Mouse (Mus musculus) layer of hippocampus, adult 2 months (tissue): ENCODE data around the gene Rita1. TPM values are rescaled to one million over a fixed set of nuclear protein-coding genes. Genes with fewer than 3 reads are reported as not detected.
A peak's percentile ranks its signal among the peaks of the same experiment; 100 is the strongest.

ENCODE experiments used
- DNase-seq, 2 experiments: peaks; one replicate each; pipeline ENCODE4 v3.0.0; 2022; ENCODE audit warnings: low spot score in 2 of 2
- H3K27ac ChIP-seq: fragments of 200-600 bp; 2 replicates; pipeline ENCODE4 v1.8.1; 2022
- H3K4me3 ChIP-seq: fragments of 200-600 bp; 2 replicates; pipeline ENCODE4 v1.8.1; 2022; ENCODE audit warnings: mild to moderate bottlenecking
- CTCF ChIP-seq: fragments of 200-600 bp; conservative IDR thresholded peaks from 2 replicates; pipeline ENCODE4 v1.8.1; 2022; ENCODE audit warnings: antibody characterized with exemption, mild to moderate bottlenecking, moderate library complexity
- total RNA-seq, 2 experiments: library from RNA; stranded (reverse); gene quantifications; 2 replicates each; pipeline ENCODE4 v1.2.3; 2021

Rita1 gene
- total RNA-seq, 2 experiments from 2014 or later: 23.7 to 28.0 TPM

DNA sequence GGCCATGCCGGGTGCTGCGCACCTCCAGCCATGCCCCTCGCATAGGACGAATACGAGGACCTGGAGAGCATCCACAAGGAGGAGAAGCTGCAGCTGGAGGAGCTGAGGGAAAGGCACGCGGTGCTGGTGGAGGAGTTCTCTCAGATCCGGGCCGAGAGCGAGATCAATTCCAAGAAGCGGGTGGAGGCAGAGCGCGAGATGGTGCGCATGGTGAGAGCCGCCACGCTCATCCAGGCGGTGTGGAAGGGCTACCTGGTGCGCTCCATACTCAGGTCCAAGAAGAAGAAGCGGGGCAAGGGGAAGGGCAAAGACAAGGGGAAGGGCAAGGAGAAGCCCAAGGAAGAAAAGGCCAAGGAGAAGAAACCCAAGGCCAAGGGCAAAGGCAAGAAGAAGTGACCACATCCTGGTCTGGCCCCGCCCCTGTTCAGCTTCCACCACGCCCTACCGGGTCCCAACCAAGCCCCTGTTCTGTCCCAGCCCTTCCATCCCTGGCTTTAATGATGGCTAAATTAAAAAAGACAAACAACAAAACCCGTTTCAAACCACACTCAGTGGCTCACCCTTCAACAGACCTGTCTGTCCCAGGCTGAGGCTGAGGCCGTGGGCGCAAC, 5.7 kb downstream of the Rita1 start:
- H3K27ac ChIP-seq: no peak overlapping the region
- DNase-seq: no peak
- TF ChIP-seq CTCF: no peak
- no peak overlapping the region for H3K4me3 ChIP-seq

DNA sequence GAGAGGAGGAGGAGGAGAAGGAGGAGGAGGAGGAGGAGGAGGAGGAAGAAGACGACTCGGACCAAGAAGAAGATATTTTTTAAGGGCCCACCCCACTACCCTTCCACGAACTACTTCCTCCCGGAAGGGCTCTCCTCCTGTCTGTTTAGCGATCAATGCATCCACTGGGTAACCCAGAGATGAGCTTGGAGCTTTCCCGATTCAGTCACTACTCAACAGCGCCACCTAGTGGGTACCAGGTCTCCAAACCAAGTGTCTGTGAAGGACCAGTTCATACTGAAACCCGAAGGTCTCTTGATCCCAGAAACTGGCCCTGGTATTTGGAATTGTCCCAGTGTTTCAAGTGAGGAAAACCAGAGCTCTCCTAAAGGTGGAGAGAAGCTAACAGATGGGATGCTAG, 6.7 kb downstream of the Rita1 start:
- no peak overlapping the region for H3K27ac ChIP-seq
- DNase-seq: peak; percentile 90 to 96
- TF ChIP-seq CTCF: peak; percentile 94
- no peak overlapping the region for H3K4me3 ChIP-seq

DNA sequence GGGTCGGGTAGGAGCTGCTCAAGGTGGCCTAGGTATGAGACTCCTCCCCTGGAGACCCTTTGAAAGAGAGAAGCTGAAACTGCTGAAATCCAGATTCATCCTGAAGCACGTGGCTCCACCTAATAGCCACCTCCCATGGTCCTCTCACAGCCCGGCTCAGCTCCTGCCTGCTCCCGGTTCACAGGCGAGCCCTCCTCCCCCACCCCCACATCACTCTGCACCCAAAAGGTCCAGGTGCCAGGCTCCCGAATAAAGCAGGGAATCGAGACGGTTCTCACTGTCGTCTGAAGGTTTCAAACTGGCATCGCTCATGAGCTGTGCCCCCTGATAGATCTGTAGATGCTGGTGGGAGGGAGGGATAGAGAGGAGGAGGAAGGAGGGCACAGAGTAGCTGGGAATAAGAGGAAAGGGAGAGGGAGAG, 7.1 kb downstream of the Rita1 start:
- H3K27ac ChIP-seq: peak overlapping the region; percentile 72
- TF ChIP-seq CTCF: no peak
- peak overlapping the region; percentile 51 for H3K4me3 ChIP-seq
- no peak for DNase-seq

- H3K27ac ChIP-seq: no peak overlapping the region
- peak overlapping the region; percentile 51 for H3K4me3 ChIP-seq
- peak; percentile 75 to 88 for DNase-seq
- TF ChIP-seq CTCF: peak; percentile 75
These were observed 7.5 kb downstream of the Rita1 start for GRCm38 (mm10) chr5:120604839-120605238.

DNA sequence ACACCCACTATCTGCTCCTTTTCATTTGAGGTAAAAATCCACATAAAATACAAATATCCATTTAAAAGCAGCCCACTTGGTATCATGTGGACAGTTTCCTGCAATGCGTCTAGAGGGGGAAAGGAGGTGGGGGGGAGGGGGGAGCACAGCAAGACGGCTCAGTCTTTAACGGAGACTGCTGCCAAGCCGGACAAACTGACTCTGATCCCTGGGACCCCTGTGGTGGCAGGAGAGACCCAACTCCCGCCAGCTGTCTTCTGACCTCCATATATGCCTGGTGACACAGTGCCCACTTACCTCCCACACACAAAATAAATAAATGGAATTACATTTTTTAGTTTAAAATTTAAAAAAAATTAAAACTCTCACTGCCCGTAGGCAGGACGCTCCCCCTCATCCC, 8.9 kb downstream of the Rita1 start:
- no peak for DNase-seq
- Histone ChIP-seq H3K4me3 (no peak overlapping the region), H3K27ac (no peak overlapping the region)
- no peak for TF ChIP-seq CTCF

DNA sequence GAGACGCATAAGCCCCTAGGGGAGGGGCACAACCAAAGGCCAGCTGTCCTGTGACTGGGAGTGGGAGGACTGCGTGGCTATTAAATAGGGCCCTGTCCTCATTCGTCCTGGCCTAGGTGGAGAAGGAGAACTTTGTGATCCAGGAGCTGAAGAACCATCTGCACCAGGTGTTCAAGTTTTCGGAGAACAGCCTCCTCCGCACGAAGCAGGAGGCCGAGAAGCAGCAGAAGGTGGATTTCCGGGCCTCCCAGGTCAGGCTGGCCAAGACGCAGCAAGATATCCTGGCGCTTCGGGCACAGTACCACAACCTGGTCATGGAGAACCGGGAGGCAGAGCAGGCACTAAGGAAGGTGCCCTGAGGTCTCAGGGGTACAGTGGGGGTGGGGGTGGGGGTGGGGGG, 10.2 kb downstream of the Rita1 start:
- no peak overlapping the region for H3K27ac ChIP-seq
- TF ChIP-seq CTCF: no peak
- H3K4me3 ChIP-seq: no peak overlapping the region
- DNase-seq: no peak

GRCm38 (mm10) chr5:120600946-120601668, 11.3 kb downstream of the Rita1 start:
- TF ChIP-seq CTCF: peak; percentile 72
- H3K27ac ChIP-seq: no peak overlapping the region
- no peak overlapping the region for H3K4me3 ChIP-seq
- no peak for DNase-seq

GRCm38 (mm10) chr5:120599625-120600024, 12.8 kb downstream of the Rita1 start:
- DNase-seq: no peak
- Histone ChIP-seq H3K4me3 (no peak overlapping the region), H3K27ac (no peak overlapping the region)
- TF ChIP-seq CTCF: no peak

DNA sequence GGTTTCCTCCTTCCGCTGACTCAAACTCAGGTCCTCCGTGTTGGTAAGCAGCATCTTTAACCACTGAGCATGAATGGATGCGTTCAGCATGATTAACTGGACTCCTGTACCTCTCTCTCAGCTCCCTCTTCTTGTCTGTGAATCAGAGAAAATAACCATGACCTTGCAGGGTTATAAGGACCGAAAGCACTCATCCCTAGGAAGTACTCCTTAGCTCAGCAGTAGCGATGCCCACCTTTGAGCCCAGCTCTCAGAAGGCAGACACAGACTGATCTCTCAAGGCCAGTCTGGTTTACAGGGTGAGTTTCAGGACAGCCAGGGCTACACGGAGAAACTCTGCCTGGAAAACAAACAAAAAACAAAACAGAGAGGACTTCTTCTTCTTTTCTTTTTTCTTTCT, 17.9 kb downstream of the Rita1 start:
- no peak for TF ChIP-seq CTCF
- DNase-seq: no peak
- Histone ChIP-seq H3K27ac (no peak overlapping the region), H3K4me3 (no peak overlapping the region)

DNA sequence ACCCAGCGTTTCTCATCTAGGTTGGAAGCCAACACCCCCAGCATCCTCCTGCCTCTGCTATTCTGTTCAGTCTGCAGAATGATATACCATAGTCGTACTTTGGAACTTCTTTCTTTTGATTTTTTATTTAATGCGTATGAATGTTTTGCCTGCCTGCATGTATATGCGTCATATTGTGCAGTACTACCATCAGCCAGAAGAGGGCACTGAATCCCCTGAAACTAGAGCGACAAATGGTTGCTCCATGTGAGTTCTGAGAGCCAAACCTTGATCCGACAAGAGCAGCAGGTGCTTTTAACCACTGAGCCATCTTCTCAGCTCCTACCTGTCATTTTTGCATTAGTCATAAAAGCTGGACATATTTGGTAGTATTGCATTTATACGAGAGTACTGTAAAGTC, 20.2 kb downstream of the Rita1 start:
- no peak for DNase-seq
- H3K4me3 ChIP-seq: no peak overlapping the region
- peak; percentile 68 for TF ChIP-seq CTCF
- H3K27ac ChIP-seq: no peak overlapping the region

- no peak for DNase-seq
- Histone ChIP-seq H3K27ac (no peak overlapping the region), H3K4me3 (no peak overlapping the region)
- peak; percentile 61 for TF ChIP-seq CTCF
These were observed 21.9 kb downstream of the Rita1 start for GRCm38 (mm10) chr5:120590356-120591010.

DNA sequence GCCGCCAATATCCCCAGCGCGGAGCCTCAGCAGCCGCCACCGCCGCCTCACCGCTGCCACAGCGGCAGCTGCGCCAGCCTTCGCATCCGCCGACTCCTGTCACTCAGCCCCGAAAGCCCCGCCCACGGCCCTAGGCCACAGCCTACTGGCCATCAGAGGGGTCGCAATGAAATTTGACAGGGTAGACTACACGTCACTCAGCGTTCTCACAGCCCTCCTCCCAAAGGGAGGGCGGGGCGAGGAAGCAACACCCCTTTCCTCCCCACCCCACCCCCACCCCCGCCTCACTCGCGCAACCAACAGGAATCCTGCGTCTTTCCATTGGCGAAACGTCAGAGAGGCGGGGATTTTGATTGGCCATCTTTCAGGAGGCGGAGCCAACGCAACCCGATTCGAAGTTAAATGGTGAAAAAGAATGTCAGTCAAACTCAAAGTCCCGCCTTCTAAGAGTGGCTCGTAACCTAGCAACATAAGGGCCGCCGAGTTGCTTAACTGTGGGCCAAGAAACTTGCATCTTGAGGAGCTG, 23.8 kb downstream of the Rita1 start, which contains the start of the genes Tpcn1 and Iqcd:
Gene Tpcn1, minus strand, starts transcription at position 105 of the 526 bp plus-strand sequence.
Gene Iqcd, plus strand, starts transcription at position 448 of the 526 bp plus-strand sequence.
- TF ChIP-seq CTCF: peak; percentile 68

GRCm38 (mm10) chr5:120587940-120588568, 24.3 kb downstream of the Rita1 start:
- peak overlapping the region; percentile 98 for H3K27ac ChIP-seq
- H3K4me3 ChIP-seq: peak overlapping the region; percentile 92
- TF ChIP-seq CTCF: no peak
- DNase-seq: no peak

More for the DNA sequence above, 23.8 kb downstream of the Rita1 start, which contains the start of the genes Tpcn1 and Iqcd:
- Histone ChIP-seq H3K4me3 (peak within 1 kb of the TSS; percentile 92), H3K27ac (peak within 1 kb of the TSS; percentile 98)
- DNase-seq: peak; percentile 99
